Mouse (Mus musculus): Measurements from ENCODE around the gene Plekha7.

DNA sequence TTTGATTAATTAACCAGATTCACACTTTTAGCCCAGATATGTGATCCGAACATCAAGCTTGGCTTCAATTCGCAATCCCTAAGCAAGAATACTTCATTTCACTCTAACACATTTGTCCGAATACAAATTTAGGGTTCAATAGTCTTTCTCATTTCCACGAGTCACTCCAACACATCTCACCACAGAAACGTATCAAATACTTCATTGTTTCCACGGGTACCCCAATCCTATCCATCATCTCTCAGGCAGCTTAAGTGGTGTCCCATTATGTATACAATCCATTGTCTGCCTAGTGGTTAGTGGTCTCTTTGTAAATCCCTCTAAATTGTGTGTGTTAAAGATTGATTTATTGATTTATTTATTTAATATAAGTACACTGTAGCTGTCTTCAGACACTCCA, 27.0 kb upstream of the Plekha7 start:
- no peak for TF ChIP-seq CTCF (IDR thresholded peaks at IDR 0.05; ENCODE audit: low read depth, low read length)
- no peak for TF ChIP-seq POLR2A (IDR thresholded peaks at IDR 0.05; ENCODE audit: extremely low read depth, insufficient read depth, low read length)
